In the genomic region with DNA sequence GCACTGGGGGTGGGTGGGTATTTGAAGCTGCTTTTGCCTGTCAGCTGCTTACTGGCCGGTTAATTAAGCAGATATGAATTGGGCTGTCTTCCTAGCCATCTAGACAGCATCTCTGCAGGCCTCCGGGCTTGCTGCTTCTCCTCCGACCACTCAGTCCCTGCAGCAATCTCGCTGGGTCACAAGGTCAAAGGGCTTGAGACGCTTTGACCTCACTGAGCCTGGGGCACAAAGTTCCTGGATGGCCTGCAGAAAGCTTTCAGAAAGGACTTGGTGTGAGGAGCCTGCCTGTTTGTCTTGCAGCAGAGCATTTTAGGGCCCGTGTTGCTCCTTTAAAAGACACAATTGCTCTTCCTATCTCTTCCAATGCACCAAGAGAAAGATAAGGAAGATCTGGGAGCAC, we compare ENCODE assay signal across 26 mouse cellular contexts.
DNase-seq lines count a peak whose midpoint lies in the region; ATAC-seq and TF ChIP-seq lines count a peak whose summit lies in the region.
"Had no signal": no experiment of that assay in that cellular context is flagged by ENCODE, and none has a peak within 500 bp of the region (broad histone marks: within the 10 kb centered on the region; RNA-seq: fewer than 3 reads in every experiment).

No protein-coding gene starts in this region.

- peak; percentile 59 for DNase-seq in embryo, embryonic 9.5 days (ENCODE audit: extremely low spot score)
- DNase-seq in embryo, embryonic 10.5 days (ENCODE audit: low spot score) = no peak
- DNase-seq in liver, adult 2 months (ENCODE audit: extremely low read depth, low read depth, low spot score) = peak; percentile 68
- no peak for DNase-seq in liver, embryonic 11.5 days (ENCODE audit: low spot score)
- peak; percentile 9 for DNase-seq in ZHBTc4 (ENCODE audit: low read depth, low spot score)
- peak; percentile 65 for DNase-seq in yolk sac, embryonic 10.5 days (ENCODE audit: low spot score)
- DNase-seq in left cerebral cortex, postnatal 10 days (ENCODE audit: extremely low spot score in 1 of 2, low spot score in 2 of 2) = no peak
- DNase-seq: adrenal gland, adult 2 months; adrenal gland, postnatal 14 days; B cell, adult 2 months; cerebellum, adult 11 months; cerebellum, adult 2 months; cerebellum, adult 9-11 months; cerebellum, postnatal 25 days; gastrocnemius, postnatal 25 days; heart, adult 18-20 months had no signal

- no peaks in the 10 kb centered on the region for H3K27me3 ChIP-seq in liver, adult 2 months (ENCODE audit: control insufficient read depth, insufficient read depth, low read length)
- H3K27me3 ChIP-seq in liver, embryonic 11.5 days (replicated peaks; ENCODE audit: control insufficient read depth, insufficient read depth, low read length) = no peaks in the 10 kb centered on the region; the same call in 1 of the 2 replicates
- H3K27me3 ChIP-seq: embryonic facial prominence, embryonic 13.5 days; forebrain, embryonic 12.5 days; forebrain, embryonic 15.5 days; heart, embryonic 13.5 days; hindbrain, embryonic 13.5 days; Patski had no signal

- no peak for ATAC-seq in liver, embryonic 11.5 days (replicated peaks; ENCODE audit: low FRiP score)
- ATAC-seq: forebrain, embryonic 15.5 days; hindbrain, postnatal 0 days; Patski had no signal

- no peaks in the 10 kb centered on the region for H3K79me2 ChIP-seq in liver, adult 2 months (ENCODE audit: control insufficient read depth, insufficient read depth, low read length)

- H3K4me3 ChIP-seq in liver, adult 2 months (ENCODE audit: insufficient read depth, low read depth, low read length) = no peak overlapping the region
- no peak overlapping the region for H3K4me3 ChIP-seq in liver, embryonic 11.5 days (ENCODE audit: low read depth, low read length)
- H3K4me3 ChIP-seq: embryonic facial prominence, embryonic 10.5 days; embryonic facial prominence, embryonic 13.5 days; erythroblast, embryonic 14.5 days; forebrain, embryonic 12.5 days; forebrain, embryonic 15.5 days; heart, embryonic 13.5 days; hindbrain, embryonic 13.5 days had no signal

- no peak overlapping the region for H3K27ac ChIP-seq in liver, adult 2 months (replicated peaks; ENCODE audit: insufficient read depth, low read depth, low read length)
- H3K27ac ChIP-seq in liver, embryonic 11.5 days (ENCODE audit: low read depth, low read length) = no peak overlapping the region
- H3K27ac ChIP-seq: embryonic facial prominence, embryonic 10.5 days; embryonic facial prominence, embryonic 13.5 days; forebrain, embryonic 12.5 days; forebrain, embryonic 15.5 days; heart, embryonic 13.5 days; hindbrain, embryonic 13.5 days; hindbrain, postnatal 0 days had no signal

- WGBS in liver, adult 2 months = 30% methylated on average over 6 of the region's 6 CpGs
- 41% methylated on average over 6 of the region's 6 CpGs for WGBS in liver, embryonic 11.5 days

- no peak for TF ChIP-seq POLR2A in liver, adult 2 months (IDR thresholded peaks at IDR 0.05; ENCODE audit: extremely low read depth, insufficient read depth, low read length)

- H3K4me2 ChIP-seq in liver, embryonic 11.5 days = no peak overlapping the region
- H3K4me2 ChIP-seq: embryonic facial prominence, embryonic 13.5 days; forebrain, embryonic 12.5 days; forebrain, embryonic 15.5 days; heart, embryonic 13.5 days; hindbrain, embryonic 13.5 days had no signal

- no peak overlapping the region for H3K9ac ChIP-seq in liver, adult 2 months (ENCODE audit: low read depth, low read length)
- H3K9ac ChIP-seq in liver, embryonic 11.5 days (ENCODE audit: low read depth, low read length) = no peak overlapping the region
- H3K9ac ChIP-seq: embryonic facial prominence, embryonic 13.5 days; forebrain, embryonic 12.5 days; forebrain, embryonic 15.5 days; heart, embryonic 13.5 days; hindbrain, embryonic 13.5 days had no signal

- TF ChIP-seq CTCF in liver, adult 2 months (IDR thresholded peaks at IDR 0.05; ENCODE audit: low read depth, low read length) = no peak

- peaks cover 13% of the 10 kb centered on the region for H3K4me1 ChIP-seq in liver, adult 2 months (ENCODE audit: control insufficient read depth, insufficient read depth, low read length)
- no peaks in the 10 kb centered on the region for H3K4me1 ChIP-seq in liver, embryonic 11.5 days (replicated peaks; ENCODE audit: control insufficient read depth, insufficient read depth, low read length)
- H3K4me1 ChIP-seq: embryonic facial prominence, embryonic 13.5 days; forebrain, embryonic 12.5 days; forebrain, embryonic 15.5 days; hindbrain, embryonic 13.5 days had no signal

- no peaks in the 10 kb centered on the region for H3K36me3 ChIP-seq in liver, adult 2 months (ENCODE audit: control insufficient read depth, insufficient read depth, low read length)
- H3K36me3 ChIP-seq in liver, embryonic 11.5 days (ENCODE audit: control insufficient read depth, insufficient read depth, low read length) = no peaks in the 10 kb centered on the region
- H3K36me3 ChIP-seq: embryonic facial prominence, embryonic 10.5 days; embryonic facial prominence, embryonic 13.5 days; forebrain, embryonic 12.5 days; forebrain, embryonic 15.5 days; G1E; heart, embryonic 13.5 days; hindbrain, embryonic 13.5 days had no signal

- no peaks in the 10 kb centered on the region for H3K9me3 ChIP-seq in liver, embryonic 11.5 days (ENCODE audit: control insufficient read depth, low read length)
- H3K9me3 ChIP-seq: embryonic facial prominence, embryonic 10.5 days; embryonic facial prominence, embryonic 13.5 days; forebrain, embryonic 12.5 days; forebrain, embryonic 15.5 days; G1E; heart, embryonic 13.5 days; hindbrain, embryonic 13.5 days had no signal

- intact Hi-C loops in left cerebral cortex, postnatal 10 days (cut with DNase I) = no loop called here

Comparison
In these comparisons a context has a peak if more than half of its experiments do, and no peak if none do; other contexts are left out.
1. DNase-seq: peak in embryo, embryonic 9.5 days (single experiment), liver, adult 2 months (single experiment), ZHBTc4 (single experiment) and yolk sac, embryonic 10.5 days (single experiment); none in embryo, embryonic 10.5 days (single experiment), liver, embryonic 11.5 days (single experiment) and left cerebral cortex, postnatal 10 days (0 of 2).